Mouse (Mus musculus) limb, embryonic 12.5 days (tissue): ENCODE measurements around the gene Cln3. TPM values are rescaled to one million over a fixed set of nuclear protein-coding genes. Genes with fewer than 3 reads are reported as not detected.

Experiments
- ATAC-seq: fragments of 200-750 bp; cut with Nextera tagmentation; 2 replicates; pipeline ENCODE4 v1.8.0; 2017; ENCODE audit warnings: low read depth, moderate TSS enrichment; ENCODE audit not compliant: insufficient number of reproducible peaks, insufficient read depth, low FRiP score, low TSS enrichment
- H3K27ac ChIP-seq: fragments of 300-500 bp; sonication (generic); 2 replicates; pipeline ENCODE4 v1.5.1; 2016; ENCODE audit warnings: mild to moderate bottlenecking, moderate library complexity
- H3K27me3 ChIP-seq: fragments of 300-500 bp; sonication (generic); 2 replicates; pipeline ENCODE4 v1.6.1; 2016; ENCODE audit warnings: mild to moderate bottlenecking, moderate library complexity
- H3K36me3 ChIP-seq: fragments of 300-500 bp; sonication (generic); 2 replicates; pipeline ENCODE4 v1.6.1; 2016; ENCODE audit warnings: mild to moderate bottlenecking, moderate library complexity
- H3K4me1 ChIP-seq: fragments of 300-500 bp; sonication (generic); replicated peaks from 2 replicates; pipeline ENCODE4 v1.6.1; 2016
- H3K4me2 ChIP-seq: fragments of 300-500 bp; sonication (generic); 2 replicates; pipeline ENCODE4 v1.6.1; 2016; ENCODE audit warnings: mild to moderate bottlenecking, moderate library complexity
- H3K4me3 ChIP-seq: fragments of 300-500 bp; sonication (generic); replicated peaks from 2 replicates; pipeline ENCODE4 v1.5.1; 2016; ENCODE audit warnings: mild to moderate bottlenecking
- H3K9ac ChIP-seq: fragments of 300-500 bp; sonication (generic); replicated peaks from 2 replicates; pipeline ENCODE4 v1.6.1; 2016; ENCODE audit warnings: mild to moderate bottlenecking, moderate library complexity
- H3K9me3 ChIP-seq: fragments of 300-500 bp; sonication (generic); 2 replicates; pipeline ENCODE4 v1.6.1; 2016; ENCODE audit warnings: mild to moderate bottlenecking, moderate library complexity
- WGBS: fragments of 180-500 bp; shearing (Covaris S2); methylation state at CpG from one replicate; pipeline ENCODE4 v1.1.7; 2016; 5-methylcytosine and 5-hydroxymethylcytosine counted together
- microRNA-seq: library from miRNA; unstranded; fragments of <30 nt; microRNA quantifications from one replicate; pipeline ENCODE4, GENCODE M21; 2017
- polyA plus RNA-seq: library from polyadenylated mRNA; unstranded; fragments of >200 nt; fragmentation: Nextera tagmentation; extraction: Ambion mirVana; gene quantifications from 2 replicates; pipeline ENCODE4 v1.2.1, GENCODE M21; 2016

Gene Cln3
- polyA plus RNA-seq, 1 experiment from 2014 or later: 34.0 TPM

GRCm38 (mm10) chr7:126523316-126523715 lies 62.3 kb downstream of the Cln3 start:
- Histone ChIP-seq H3K9me3 (no peaks in the 10 kb centered on the region), H3K4me1 (no peaks in the 10 kb centered on the region), H3K4me2 (no peak overlapping the region), H3K9ac (no peak overlapping the region), H3K36me3 (no peaks in the 10 kb centered on the region), H3K27ac (no peak overlapping the region), H3K4me3 (no peak overlapping the region), H3K27me3 (no peaks in the 10 kb centered on the region)
- 80% methylated on average over 3 of the region's 3 CpGs for WGBS
- ATAC-seq: no peak

Small RNAs within 50 kb of the gene (microRNA-seq; reads per million reads assigned to microRNA genes)
- gene Mir7059: 0.93 reads per million

Other genes starting within 250 kb of the Cln3 start
- 2.9 and 3.2 TPM in 2 replicates for gene Lat, start 216.2 kb downstream of the Cln3 start, polyA plus RNA-seq
- gene Spns1, start 208.4 kb downstream of the Cln3 start, polyA plus RNA-seq: 57.2 and 58.8 TPM in 2 replicates
- gene Nfatc2ip, start 189.1 kb downstream of the Cln3 start, polyA plus RNA-seq: 2.9 and 3.2 TPM in 2 replicates
- not detected in 2 replicates for gene Cd19, start 170.9 kb downstream of the Cln3 start, polyA plus RNA-seq
- gene Rabep2, start 157.1 kb downstream of the Cln3 start, polyA plus RNA-seq: 37.1 and 37.7 TPM in 2 replicates
- 52.5 and 54.1 TPM in 2 replicates for gene Atp2a1, start 122.7 kb downstream of the Cln3 start, polyA plus RNA-seq
- gene Sh2b1, start 110.4 kb downstream of the Cln3 start, polyA plus RNA-seq: 57.8 and 59.9 TPM in 2 replicates
- 137 and 140 TPM in 2 replicates for gene Tufm, start 98.5 kb downstream of the Cln3 start, polyA plus RNA-seq
- 59.6 and 65.8 TPM in 2 replicates for gene Atxn2l, start 82.4 kb downstream of the Cln3 start, polyA plus RNA-seq
- 202 and 205 TPM in 2 replicates for gene Eif3c, start 19.4 kb downstream of the Cln3 start, polyA plus RNA-seq
- gene Apobr, start 875 bp downstream of the Cln3 start, polyA plus RNA-seq: 0.56 and 0.90 TPM in 2 replicates
- not detected in 2 replicates for gene Il27, start 9.1 kb upstream of the Cln3 start, polyA plus RNA-seq
- 0.28 TPM in 1 of 2 replicates, not detected in the other for gene Nupr1, start 45.0 kb upstream of the Cln3 start, polyA plus RNA-seq
- gene Sgf29, start 63.5 kb upstream of the Cln3 start, polyA plus RNA-seq: 47.7 and 49.1 TPM in 2 replicates
- 0.83 and 1.2 TPM in 2 replicates for gene Sult1a1, start 90.6 kb upstream of the Cln3 start, polyA plus RNA-seq
- 145 and 156 TPM in 2 replicates for gene Bola2, start 109.6 kb upstream of the Cln3 start, polyA plus RNA-seq
- 14.5 and 14.7 TPM in 2 replicates for gene Slx1b, start 110.0 kb upstream of the Cln3 start, polyA plus RNA-seq
- 36.6 and 39.1 TPM in 2 replicates for gene Coro1a, start 122.0 kb upstream of the Cln3 start, polyA plus RNA-seq
- 36.4 and 38.5 TPM in 2 replicates for gene Mapk3, start 173.8 kb upstream of the Cln3 start, polyA plus RNA-seq
- 1.3 and 2.4 TPM in 2 replicates for gene Gdpd3, start 180.5 kb upstream of the Cln3 start, polyA plus RNA-seq
- 104 and 126 TPM in 2 replicates for gene Ypel3, start 191.1 kb upstream of the Cln3 start, polyA plus RNA-seq
- 0.50 and 0.68 TPM in 2 replicates for gene Tbx6, start 195.7 kb upstream of the Cln3 start, polyA plus RNA-seq
- 378 and 401 TPM in 2 replicates for gene Ppp4c, start 206.7 kb upstream of the Cln3 start, polyA plus RNA-seq
- 0.19 and 0.33 TPM in 2 replicates for gene Fam57b, start 211.9 kb upstream of the Cln3 start, polyA plus RNA-seq
- gene 4930451I11Rik, start 245.8 kb upstream of the Cln3 start, polyA plus RNA-seq: not detected in 2 replicates